Mouse (Mus musculus) left cerebral cortex, postnatal 14 days (tissue): Measurements from ENCODE around the gene Ugt2b37. TPM values are rescaled to one million over a fixed set of nuclear protein-coding genes. Genes with fewer than 3 reads are reported as not detected.
"Not testable (repeated sequence)": the region's sequence is repeated elsewhere in the genome, so short reads cannot be mapped to it uniquely, and the experiment has no call there.

ENCODE experiments used
- DNase-seq, 2 experiments: peaks; one replicate each; pipeline ENCODE4 v3.0.0; 2021 to 2022; ENCODE audit warnings: low spot score in 2 of 2, mixed read lengths in 1 of 2
- intact Hi-C: fragments of 180-260 bp; cut with DNase I; formaldehyde crosslinking; loops from one replicate; pipeline ENCODE4 v1.15.1; 2025
- long read RNA-seq, 2 experiments: library from polyadenylated mRNA; stranded (forward); transcript quantifications; one replicate each; pipeline ENCODE4 v2.0.0; 2021
- total RNA-seq, 2 experiments: library from RNA; stranded (reverse); gene quantifications; 2 replicates each; pipeline ENCODE4 v1.2.3; 2021

The Ugt2b37 gene
- total RNA-seq, result not detected
- long read RNA-seq, experiment 1, result 0 reads
- long read RNA-seq, experiment 2, result 0 reads

DNA sequence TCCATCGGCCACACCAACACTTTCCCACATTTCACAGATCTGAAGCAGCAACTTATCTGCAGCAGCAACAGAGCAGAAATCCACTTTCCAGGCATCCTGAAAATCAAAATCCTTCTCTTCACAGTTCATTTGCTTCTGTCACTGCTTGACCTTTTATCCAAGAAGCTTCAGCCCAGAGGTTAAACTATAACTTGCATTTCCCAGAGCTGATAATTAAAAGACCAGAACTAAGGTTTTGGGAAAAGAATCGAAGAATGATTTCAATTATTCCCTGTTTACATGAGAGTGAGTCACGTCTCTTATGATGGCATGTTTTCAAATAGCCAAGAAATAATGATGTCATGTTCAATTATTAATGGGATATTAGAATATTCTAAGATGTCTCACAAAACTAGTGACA, at the start of gene Ugt2b37:
Gene Ugt2b37, minus strand, starts transcription at position 129 of the 400 bp plus-strand sequence.
- DNase-seq, intact Hi-C loops: not testable (repeated sequence)

DNA sequence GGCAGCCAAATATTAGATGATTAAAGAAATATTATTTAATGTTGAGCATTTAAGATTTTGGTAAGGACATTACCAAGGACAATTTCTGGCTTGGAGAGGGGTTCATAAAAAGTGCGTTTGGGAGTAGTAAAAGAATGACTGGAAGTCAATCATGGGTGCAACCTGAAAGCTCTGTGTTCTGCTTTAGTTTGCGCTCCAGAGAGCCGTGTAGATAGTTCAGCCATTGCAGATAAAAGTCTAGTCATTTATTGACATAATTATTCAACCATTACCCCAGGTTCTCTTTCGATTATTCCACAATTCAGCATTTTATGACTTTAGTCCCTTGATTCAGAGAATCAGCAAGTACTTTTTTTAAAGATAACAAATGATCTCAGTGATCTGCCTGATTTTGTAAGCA, 31.6 kb upstream of the Ugt2b37 start:
- DNase-seq, intact Hi-C loops: not testable (repeated sequence)

DNA sequence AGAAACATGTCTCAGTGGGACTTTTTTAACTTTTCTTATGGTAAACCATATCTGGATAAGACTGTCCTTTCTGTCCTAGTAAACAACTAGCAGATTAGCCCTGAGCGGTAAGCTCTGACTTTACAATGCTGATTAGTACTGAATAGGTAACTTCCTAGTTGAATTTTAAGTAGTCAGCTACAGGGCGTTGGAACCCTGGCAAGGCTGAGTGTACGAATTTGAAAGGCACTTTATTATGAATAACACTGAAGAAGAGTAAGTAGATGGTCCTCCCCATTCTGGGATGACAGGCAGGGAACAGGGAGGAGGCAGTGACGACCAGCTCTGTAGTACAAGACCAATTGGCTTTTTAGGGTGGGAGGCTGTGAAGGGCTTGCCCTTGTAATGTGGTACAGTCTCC, 21.4 kb upstream of the Ugt2b37 start:
- intact Hi-C loops, DNase-seq: not testable (repeated sequence)

DNA sequence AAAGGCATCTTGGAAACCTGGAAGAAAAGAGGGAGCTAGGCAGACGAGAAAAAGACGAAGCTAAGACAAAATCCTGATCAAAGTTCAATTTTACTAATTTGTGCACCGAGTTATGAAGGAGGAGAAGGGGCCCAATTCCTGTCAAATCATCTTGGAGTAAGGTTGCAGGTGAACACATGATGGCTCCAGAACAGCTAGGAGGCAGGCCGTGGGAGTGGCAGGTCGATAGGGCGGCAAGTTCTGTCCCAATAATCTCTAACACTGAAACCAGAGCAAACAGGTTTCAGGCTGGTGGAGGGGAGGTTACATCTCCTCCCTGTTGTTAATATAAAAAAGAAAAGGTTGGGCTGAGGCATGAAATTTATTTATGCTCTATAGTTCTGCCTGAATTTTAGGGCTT, 21.0 kb upstream of the Ugt2b37 start:
- intact Hi-C loops, result no loop called here

DNA sequence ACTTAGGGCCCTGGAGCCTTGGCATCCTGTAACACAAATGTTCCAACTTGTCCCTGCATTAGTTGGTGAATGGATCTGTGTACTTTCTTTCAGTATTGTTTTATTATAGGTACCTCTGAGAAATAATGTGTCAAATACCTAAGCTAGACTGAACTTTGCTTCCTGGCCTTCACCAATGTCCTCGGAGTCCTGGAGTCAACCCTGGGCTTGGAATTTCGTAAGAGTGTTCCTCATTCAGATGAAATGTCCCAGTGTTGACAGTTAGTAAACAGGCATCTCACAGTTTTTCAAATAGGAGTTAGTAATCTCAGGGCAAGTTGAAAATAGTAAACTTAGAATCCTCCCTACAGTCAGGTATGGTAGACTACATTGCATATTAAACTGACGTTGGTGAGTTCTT, 1.2 kb upstream of the Ugt2b37 start:
- intact Hi-C loops, result no loop called here
- DNase-seq, result no peak

More for the DNA sequence above, 21.0 kb upstream of the Ugt2b37 start:
- no peak for DNase-seq

DNA sequence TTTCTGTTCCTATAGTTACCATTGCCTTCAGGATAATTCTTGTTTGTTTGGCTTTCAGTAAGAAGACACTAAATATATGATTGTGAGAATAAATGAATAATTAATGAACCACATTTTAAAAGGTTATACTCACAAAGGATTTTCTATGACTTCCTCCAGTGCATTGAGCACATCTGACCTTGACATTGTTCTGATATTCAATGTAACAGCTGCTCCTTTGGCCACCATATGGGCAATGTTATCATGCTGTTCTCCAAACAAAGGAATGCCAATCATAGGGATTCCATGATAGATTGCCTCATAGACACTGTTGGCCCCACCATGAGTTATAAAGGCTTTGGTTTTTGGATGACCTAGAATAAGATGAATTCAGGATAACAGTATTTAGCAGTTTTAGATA, 12.5 kb downstream of the Ugt2b37 start:
- intact Hi-C loops, DNase-seq: not testable (repeated sequence)

DNA sequence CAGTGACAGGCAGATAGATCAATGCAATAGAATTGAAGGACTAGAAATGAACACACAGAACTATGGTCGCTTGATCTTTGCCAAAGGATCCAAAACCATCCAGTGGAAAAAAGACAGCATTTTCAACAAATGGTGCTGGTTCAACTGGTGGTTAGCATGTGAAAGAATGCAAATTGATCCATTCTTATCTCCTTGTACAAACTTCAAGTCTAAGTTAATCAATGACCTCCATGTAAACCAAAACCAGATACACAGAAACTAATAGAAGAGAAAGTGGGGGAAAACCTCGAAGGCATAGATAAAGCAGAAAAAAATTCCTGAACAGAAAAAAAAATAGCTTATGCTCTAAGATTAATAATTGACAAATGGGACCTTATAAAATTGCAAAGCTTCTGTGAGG, 58.2 kb downstream of the Ugt2b37 start:
- intact Hi-C loops, result not testable (repeated sequence)

More for the DNA sequence above, 58.2 kb downstream of the Ugt2b37 start:
- DNase-seq, result not testable (repeated sequence)

Other genes with a start within 250 kb of the Ugt2b37 start
- gene Ugt2b36, start 162.2 kb downstream of the Ugt2b37 start, total RNA-seq, result not detected
- gene Ugt2b5, start 114.5 kb downstream of the Ugt2b37 start, total RNA-seq, result not detected
- gene Ugt2a3, start 82.4 kb upstream of the Ugt2b37 start, total RNA-seq, result not detected
- not detected for gene Ugt2b38, start 169.4 kb upstream of the Ugt2b37 start, total RNA-seq
- not detected for gene Ugt2a2, start 227.5 kb upstream of the Ugt2b37 start, total RNA-seq
- gene Gm43638, start 232.0 kb upstream of the Ugt2b37 start, total RNA-seq, result not detected
- gene Ugt2a1, start 236.1 kb upstream of the Ugt2b37 start, total RNA-seq, result not detected